Mouse (Mus musculus) hindbrain, embryonic 12.5 days (tissue): ENCODE results near the gene Asap2. TPM values are rescaled to one million over a fixed set of nuclear protein-coding genes. Genes with fewer than 3 reads are reported as not detected.
"Not testable (repeated sequence)": the region's sequence is repeated elsewhere in the genome, so short reads cannot be mapped to it uniquely, and the experiment has no call there.

Experiments used
- ATAC-seq: fragments of 200-750 bp; cut with Nextera tagmentation; 2 replicates; pipeline ENCODE4 v1.8.0; 2017; ENCODE audit warnings: moderate TSS enrichment; ENCODE audit not compliant: low FRiP score
- H3K27ac ChIP-seq: fragments of 300-500 bp; sonication (generic); 2 replicates; pipeline ENCODE4 v1.5.1; 2016; ENCODE audit warnings: mild to moderate bottlenecking
- H3K27me3 ChIP-seq: fragments of 300-500 bp; sonication (generic); 2 replicates; pipeline ENCODE4 v1.6.1; 2016; ENCODE audit warnings: mild to moderate bottlenecking
- H3K36me3 ChIP-seq: fragments of 300-500 bp; sonication (generic); 2 replicates; pipeline ENCODE4 v1.6.1; 2016; ENCODE audit warnings: mild to moderate bottlenecking
- H3K4me1 ChIP-seq: fragments of 300-500 bp; sonication (generic); 2 replicates; pipeline ENCODE4 v1.6.1; 2016
- H3K4me2 ChIP-seq: fragments of 300-500 bp; sonication (generic); replicated peaks from 2 replicates; pipeline ENCODE4 v1.6.1; 2016; ENCODE audit warnings: mild to moderate bottlenecking
- H3K4me3 ChIP-seq: fragments of 300-500 bp; sonication (generic); 2 replicates; pipeline ENCODE4 v1.5.1; 2016; ENCODE audit warnings: mild to moderate bottlenecking
- H3K9ac ChIP-seq: fragments of 300-500 bp; sonication (generic); 2 replicates; pipeline ENCODE4 v1.6.1; 2016; ENCODE audit warnings: mild to moderate bottlenecking, moderate library complexity
- H3K9me3 ChIP-seq: fragments of 300-500 bp; sonication (generic); replicated peaks from 2 replicates; pipeline ENCODE4 v1.6.1; 2016; ENCODE audit warnings: mild to moderate bottlenecking
- WGBS: fragments of 180-500 bp; shearing (Covaris S2); methylation state at CpG from one replicate; pipeline ENCODE4 v1.1.7; 2016; 5-methylcytosine and 5-hydroxymethylcytosine counted together
- polyA plus RNA-seq: library from polyadenylated mRNA; unstranded; fragments of >200 nt; fragmentation: Nextera tagmentation; extraction: Ambion mirVana; gene quantifications from 2 replicates; pipeline ENCODE4 v1.2.1, GENCODE M21; 2016

Asap2 gene
- 18.3 and 19.9 TPM in 2 replicates for polyA plus RNA-seq

DNA sequence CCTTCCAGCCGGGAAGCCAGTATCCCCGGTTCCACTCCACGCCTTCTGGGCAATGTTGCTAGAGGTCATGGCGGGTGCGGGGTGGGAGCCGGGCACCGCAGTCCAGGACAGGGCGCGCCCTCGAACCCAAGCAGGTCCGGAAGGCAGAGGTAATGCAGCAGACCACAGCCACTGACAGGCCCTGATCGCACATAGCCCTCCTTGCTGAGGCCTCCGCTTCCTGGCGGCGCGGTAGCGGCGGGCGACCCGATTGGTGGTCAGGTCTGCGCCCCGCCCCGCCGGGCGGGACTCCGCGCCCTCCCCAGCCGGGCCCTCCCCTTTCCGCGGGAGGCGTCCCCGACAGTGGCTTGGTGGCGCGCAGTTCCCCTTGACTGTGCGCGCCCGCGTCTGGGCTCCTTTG is at the start of gene Asap2:
Asap2 (plus strand) TSS at position 328 of the 400 bp plus-strand sequence.
- Histone ChIP-seq H3K4me3 (peak within 1 kb of the TSS; percentile 60), H3K4me2 (peak within 1 kb of the TSS; percentile 47), H3K27ac (peak within 1 kb of the TSS; percentile 68), H3K9ac (peak within 1 kb of the TSS; percentile 72)
- ATAC-seq, H3K27me3 ChIP-seq, H3K4me1 ChIP-seq, H3K9me3 ChIP-seq, H3K36me3 ChIP-seq: not testable (repeated sequence)
- WGBS = 2% methylated on average over 25 of the region's 38 CpGs

DNA sequence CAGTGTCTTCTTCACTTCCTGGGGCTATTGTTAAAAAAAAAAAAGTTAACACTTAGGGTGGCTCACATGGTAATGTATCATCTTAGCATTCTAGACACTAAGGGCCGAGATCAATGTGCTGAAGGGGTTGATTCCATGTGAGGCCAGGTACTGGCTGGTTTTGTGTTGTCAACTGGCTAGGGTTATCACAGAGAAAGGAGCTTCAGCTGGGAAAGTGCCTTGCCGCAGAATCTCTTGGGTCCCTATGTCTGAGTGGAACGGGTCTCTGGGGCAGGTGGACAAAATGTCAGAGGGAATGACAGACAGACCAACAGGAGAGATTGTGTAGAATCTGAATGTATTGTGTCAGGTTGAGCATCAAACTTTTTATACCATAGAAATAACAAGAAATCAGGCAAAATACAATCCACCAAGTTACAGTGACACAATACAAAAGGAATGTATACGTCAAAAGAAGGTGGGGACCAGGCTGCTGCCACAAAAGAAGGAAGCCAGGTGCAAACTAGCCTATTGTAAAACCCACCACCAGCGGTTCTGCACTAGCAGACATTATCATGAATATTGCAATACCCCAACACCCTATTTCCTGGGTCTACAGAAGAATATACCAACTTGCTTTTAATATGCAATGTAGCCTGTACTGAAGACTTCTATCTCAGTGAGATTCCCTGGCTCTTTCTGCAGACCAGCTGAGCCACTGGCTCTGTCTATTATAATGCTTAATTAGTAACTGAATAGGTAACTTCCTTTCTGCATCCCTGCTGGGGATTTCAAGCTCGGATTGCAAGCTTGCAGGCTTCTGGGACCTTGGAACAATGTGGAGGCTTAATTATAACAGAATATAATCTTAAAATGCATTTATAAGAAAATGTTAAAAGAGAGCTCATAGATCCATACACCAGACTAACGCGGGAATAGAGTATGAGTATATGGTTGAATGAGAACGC is 42.9 kb upstream of the Asap2 start:
- not testable (repeated sequence) for H3K27me3 ChIP-seq, H3K9me3 ChIP-seq, H3K36me3 ChIP-seq, H3K27ac ChIP-seq, H3K4me2 ChIP-seq, H3K9ac ChIP-seq, H3K4me1 ChIP-seq, ATAC-seq, H3K4me3 ChIP-seq
- 68% methylated on average over 9 of the region's 9 CpGs for WGBS

DNA sequence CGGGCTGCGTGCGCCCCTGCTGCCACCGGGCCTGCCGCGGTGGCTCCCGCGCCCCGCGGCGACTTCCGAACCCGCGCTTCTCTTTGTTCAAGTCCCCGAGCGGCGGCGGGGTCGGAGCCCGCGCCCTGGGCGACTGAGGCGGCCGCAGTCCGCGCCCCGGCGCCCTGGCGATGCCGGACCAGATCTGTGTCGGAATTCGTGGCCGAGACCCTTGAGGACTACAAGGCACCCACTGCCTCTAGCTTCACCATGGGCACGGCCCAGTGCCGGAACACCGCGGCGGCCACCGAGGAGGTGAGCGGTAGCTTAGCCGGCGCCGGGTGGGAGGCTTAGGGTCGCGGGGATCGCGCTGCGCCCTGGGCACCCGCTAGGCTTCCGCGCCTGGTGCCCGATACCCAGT is 320 bp downstream of the Asap2 start:
- WGBS = under 1% methylated on average over 41 of the region's 52 CpGs
- Histone ChIP-seq H3K4me3 (peak overlapping the region; percentile 60), H3K27ac (peak overlapping the region; percentile 68)

DNA sequence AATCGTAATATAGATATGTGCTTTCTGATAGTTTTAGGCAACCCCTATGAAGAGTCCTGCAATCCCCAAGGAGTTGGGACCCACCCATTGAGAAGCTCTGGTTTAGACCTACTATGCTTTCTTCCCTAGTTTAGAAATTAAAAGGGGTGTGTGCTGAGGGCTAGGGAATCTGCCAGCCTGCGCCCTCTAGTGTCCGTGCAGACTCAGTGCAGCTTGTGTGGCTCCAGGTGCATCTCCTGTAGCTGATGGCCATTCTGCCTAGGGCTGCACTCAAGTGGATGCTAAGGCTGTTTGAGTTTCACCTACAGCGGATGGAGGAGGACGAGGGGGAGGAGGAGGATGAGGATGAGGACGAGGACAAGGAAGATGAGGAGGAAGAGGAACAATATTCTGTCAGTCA is 40.6 kb downstream of the Asap2 start:
- H3K4me2 ChIP-seq, H3K4me1 ChIP-seq, H3K9ac ChIP-seq, H3K36me3 ChIP-seq, H3K4me3 ChIP-seq, H3K27me3 ChIP-seq, ATAC-seq, H3K27ac ChIP-seq: not testable (repeated sequence)
- 67% methylated on average over 6 of the region's 6 CpGs for WGBS
- peaks cover 31% of the 10 kb centered on the region for H3K9me3 ChIP-seq

More for the DNA sequence above, 320 bp downstream of the Asap2 start:
- Histone ChIP-seq H3K9ac (peak overlapping the region; percentile 72), H3K4me2 (peak overlapping the region; percentile 47)
- not testable (repeated sequence) for H3K9me3 ChIP-seq, H3K36me3 ChIP-seq, ATAC-seq, H3K4me1 ChIP-seq, H3K27me3 ChIP-seq

DNA sequence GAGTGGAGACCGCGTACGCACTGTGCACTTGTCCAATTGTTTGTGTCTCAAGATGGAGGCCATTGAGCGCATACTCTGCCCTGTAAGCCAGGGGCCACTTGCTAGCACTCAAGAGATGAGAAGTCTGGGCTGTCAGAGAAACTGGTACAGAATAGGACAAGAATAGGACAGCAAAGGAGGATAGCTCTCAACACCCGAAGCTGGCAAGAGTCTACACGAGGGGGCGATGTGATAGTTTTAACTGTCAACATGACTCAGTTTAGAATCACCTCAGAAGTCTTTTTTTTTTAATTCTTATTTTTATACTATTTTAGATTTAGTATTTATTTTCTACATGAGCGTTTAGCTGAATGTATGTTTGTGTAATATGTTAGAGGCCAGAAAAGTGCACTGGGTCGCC is 56.5 kb downstream of the Asap2 start:
- not testable (repeated sequence) for H3K9ac ChIP-seq, H3K4me1 ChIP-seq, ATAC-seq, H3K27me3 ChIP-seq, H3K27ac ChIP-seq, H3K4me2 ChIP-seq, H3K36me3 ChIP-seq, H3K4me3 ChIP-seq, H3K9me3 ChIP-seq
- WGBS = 95% methylated on average over 9 of the region's 9 CpGs

DNA sequence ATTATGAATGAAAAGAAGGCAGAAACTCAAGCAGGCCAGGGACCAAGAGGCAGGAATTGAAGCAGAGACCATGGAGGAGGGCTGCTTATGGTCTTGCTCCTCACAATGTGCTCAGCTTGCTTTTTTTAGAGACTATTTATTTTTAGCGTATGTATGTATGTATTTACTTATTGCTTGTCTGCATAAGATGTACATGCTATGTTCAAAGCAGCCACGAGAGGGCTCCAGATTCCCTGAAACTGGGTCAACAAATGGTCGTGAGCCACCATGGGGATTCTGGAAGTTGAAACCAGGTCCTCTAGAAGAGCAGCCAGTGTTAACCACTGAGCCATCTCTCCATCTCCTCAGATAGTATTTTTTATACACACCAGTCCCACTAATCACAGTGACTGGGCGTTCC is 85.5 kb downstream of the Asap2 start:
- not testable (repeated sequence) for H3K4me2 ChIP-seq, ATAC-seq, H3K4me1 ChIP-seq, H3K27ac ChIP-seq, H3K9me3 ChIP-seq, H3K27me3 ChIP-seq, H3K4me3 ChIP-seq, H3K9ac ChIP-seq, H3K36me3 ChIP-seq
- 34% methylated on average over 4 of the region's 4 CpGs for WGBS

DNA sequence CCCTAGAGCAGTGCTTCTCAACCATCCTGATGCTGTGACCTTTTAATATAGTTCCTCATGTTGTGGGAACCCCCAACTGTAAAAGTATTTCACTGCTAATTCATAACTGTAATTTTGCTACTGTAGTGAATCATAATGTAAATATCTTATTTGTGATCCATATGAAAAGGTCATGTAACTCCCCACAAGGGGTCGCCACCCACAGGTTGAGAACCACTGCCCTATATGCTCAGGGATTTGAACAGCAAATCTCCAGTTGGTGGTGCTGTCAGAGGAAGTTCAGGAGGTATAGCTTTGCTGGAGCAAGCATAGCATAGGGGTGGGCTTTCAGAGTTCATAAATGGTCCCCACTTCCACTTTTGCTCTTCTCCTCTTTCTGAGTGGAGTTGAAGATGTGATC is 99.9 kb downstream of the Asap2 start:
- H3K4me2 ChIP-seq, ATAC-seq, H3K36me3 ChIP-seq, H3K27me3 ChIP-seq, H3K27ac ChIP-seq, H3K4me1 ChIP-seq, H3K9ac ChIP-seq, H3K9me3 ChIP-seq, H3K4me3 ChIP-seq: not testable (repeated sequence)
- 30% methylated on average over 1 of the region's 1 CpGs for WGBS

DNA sequence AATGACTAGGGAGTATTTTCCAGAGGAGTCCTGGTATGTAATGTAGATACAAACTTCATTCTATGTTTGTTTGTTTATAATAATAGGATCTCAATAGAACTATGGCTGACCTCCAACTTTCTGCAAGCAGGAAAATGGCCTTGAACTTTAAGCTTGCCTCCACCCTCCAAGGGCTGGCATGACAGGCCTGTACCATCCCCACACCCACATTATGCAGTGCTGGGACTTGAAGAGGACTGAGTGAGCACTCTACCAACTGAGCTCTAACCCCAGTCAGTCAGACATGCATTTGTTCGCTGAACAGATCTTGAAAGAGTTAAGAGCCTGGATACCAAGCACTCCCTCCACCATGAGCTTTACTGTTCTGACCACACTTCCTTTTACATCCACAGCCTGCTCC is 102.2 kb downstream of the Asap2 start:
- WGBS = 81% methylated on average over 1 of the region's 1 CpGs
- not testable (repeated sequence) for H3K4me3 ChIP-seq, H3K36me3 ChIP-seq, H3K4me2 ChIP-seq, H3K27me3 ChIP-seq, H3K9ac ChIP-seq, H3K27ac ChIP-seq, H3K9me3 ChIP-seq, H3K4me1 ChIP-seq, ATAC-seq

DNA sequence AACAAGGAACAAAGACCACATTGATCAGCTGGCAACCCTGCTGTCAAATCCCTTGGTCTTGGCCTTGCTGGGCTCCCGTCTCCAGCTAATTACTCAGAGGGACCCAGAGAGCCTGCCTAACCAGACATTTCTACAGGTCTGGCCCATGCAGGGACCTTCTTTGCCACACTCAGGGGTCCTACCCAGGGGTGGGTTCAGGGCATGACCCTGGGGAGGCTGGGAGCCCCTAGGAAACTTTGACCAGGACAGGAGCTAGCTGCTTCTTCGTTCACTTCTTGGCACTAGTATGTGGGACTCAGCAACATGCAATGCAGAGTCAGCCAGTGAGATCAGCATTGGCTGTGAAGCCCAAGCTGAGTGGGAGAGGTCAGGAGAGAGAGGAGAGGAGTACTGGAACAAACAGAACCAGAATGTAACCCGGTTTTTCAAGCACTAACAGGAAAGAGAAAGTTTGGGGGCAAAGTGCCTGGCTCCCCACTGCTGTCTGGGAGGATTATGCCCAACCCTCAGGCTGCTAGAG is 107.6 kb downstream of the Asap2 start:
- ATAC-seq = not testable (repeated sequence)
- WGBS = 48% methylated on average over 3 of the region's 3 CpGs

DNA sequence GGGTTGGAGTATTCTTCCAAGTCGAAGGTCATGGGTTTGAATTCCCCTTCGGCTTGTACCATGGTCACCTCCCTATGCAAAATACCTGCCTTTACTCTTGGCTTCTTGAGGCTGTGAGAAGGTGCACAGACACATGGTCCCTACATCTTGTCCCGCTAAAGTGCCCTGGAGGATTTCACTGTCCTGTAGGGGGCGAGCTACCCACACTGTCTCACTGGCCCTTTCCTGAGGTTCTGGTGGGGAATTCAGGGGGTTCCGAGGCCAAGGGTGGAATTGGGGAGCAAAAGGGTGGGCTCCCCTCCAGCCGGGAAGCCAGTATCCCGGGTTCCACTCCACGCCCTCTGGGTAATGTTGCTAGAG is 120.8 kb downstream of the Asap2 start:
- not testable (repeated sequence) for H3K36me3 ChIP-seq

More for the DNA sequence above, 107.6 kb downstream of the Asap2 start:
- not testable (repeated sequence) for H3K4me1 ChIP-seq, H3K36me3 ChIP-seq, H3K27me3 ChIP-seq, H3K27ac ChIP-seq, H3K4me2 ChIP-seq, H3K9ac ChIP-seq, H3K4me3 ChIP-seq, H3K9me3 ChIP-seq

DNA sequence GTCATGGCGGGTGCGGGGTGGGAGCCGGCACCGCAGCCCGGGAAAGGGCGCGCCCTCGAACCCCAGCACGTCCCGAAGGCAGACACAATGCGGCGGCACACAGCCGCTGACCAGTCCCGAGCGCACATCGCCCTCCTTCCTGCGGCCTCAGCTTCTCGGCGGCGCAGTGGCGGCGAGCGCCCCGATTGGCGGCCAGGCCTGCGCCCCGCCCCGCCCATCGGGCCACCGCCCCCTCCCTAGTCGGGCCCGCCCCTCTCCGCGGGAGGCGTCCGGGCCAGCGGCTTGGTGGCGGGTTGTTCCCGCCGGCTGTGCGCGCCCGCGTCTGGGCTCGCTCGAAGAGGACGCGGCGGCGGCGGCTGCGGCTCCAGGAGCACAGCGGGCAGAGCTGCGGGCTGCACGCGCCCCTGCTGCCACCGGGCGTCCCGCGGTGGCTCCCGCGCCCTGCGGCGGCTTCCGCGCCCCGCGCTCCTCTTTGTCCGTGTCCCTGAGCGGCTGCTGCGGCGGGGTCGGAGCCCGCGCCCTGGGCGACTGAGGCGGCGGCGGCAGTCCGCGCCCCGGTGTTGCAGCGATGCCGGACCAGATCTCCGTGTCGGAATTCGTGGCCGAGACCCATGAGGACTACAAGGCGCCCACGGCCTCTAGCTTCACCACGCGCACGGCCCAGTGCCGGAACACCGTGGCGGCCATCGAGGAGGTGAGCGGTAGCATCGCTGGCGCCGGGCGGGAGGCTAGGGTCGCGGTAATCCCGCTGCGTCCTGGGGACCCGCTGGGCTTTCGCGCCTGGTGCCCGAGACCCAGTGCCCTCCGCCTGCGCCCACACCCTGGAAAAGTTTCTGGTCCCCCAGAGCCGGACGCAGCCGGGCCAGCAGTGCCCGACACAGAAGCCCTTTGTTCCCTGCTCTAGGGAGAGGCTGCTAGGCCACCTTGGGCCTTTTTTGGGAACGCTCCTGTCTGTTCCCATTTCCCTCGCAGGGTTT is 121.5 kb downstream of the Asap2 start:
- Histone ChIP-seq H3K36me3 (no peaks in the 10 kb centered on the region), H3K4me1 (peaks cover 3% of the 10 kb centered on the region), H3K4me2 (peak overlapping the region; percentile 60), H3K27me3 (no peaks in the 10 kb centered on the region), H3K4me3 (peak overlapping the region; percentile 84), H3K27ac (peak overlapping the region; percentile 90), H3K9ac (peak overlapping the region; percentile 89), H3K9me3 (no peaks in the 10 kb centered on the region)
- under 1% methylated on average over 111 of the region's 118 CpGs for WGBS
- ATAC-seq = peak; percentile 100

More for the DNA sequence above, 120.8 kb downstream of the Asap2 start:
- not testable (repeated sequence) for H3K4me1 ChIP-seq, H3K9me3 ChIP-seq, H3K27me3 ChIP-seq
- H3K4me2 ChIP-seq = peak overlapping the region; percentile 60
- peak; percentile 79 for ATAC-seq
- 5% methylated on average over 8 of the region's 8 CpGs for WGBS
- H3K4me3 ChIP-seq = peak overlapping the region; percentile 84
- peak overlapping the region; percentile 90 for H3K27ac ChIP-seq
- H3K9ac ChIP-seq = peak overlapping the region; percentile 89

DNA sequence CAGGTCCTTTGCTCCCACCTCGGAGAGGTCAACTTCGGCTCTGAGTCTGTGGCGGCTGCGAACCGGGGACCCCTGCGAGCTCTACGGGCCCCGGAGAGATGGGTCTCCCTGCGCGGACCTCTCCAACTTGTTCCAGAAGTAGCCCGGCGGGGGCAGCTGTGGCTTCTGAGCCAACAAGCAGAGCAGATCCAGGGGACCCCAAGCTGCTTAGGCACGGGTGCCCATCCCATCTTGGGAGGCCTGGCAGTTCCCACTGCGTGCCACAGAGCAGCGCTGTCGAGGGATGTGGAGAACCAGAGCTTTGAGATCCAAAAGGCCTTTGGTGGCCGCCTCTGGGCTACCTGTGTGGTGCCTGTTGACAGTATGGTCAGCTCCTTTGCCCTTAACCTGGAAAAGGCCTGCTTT is 122.2 kb downstream of the Asap2 start:
- peak overlapping the region; percentile 90 for H3K27ac ChIP-seq

More for the DNA sequence above, 122.2 kb downstream of the Asap2 start:
- Histone ChIP-seq H3K36me3 (no peaks in the 10 kb centered on the region), H3K4me2 (peak overlapping the region; percentile 60), H3K4me3 (peak overlapping the region; percentile 84), H3K9me3 (no peaks in the 10 kb centered on the region), H3K4me1 (peaks cover 3% of the 10 kb centered on the region), H3K9ac (peak overlapping the region; percentile 89), H3K27me3 (no peaks in the 10 kb centered on the region)
- ATAC-seq = peak; percentile 35
- under 1% methylated on average over 17 of the region's 17 CpGs for WGBS
